Mouse (Mus musculus): ENCODE data around the gene Gipc2. TPM values are rescaled to one million over a fixed set of nuclear protein-coding genes. Genes with fewer than 3 reads are reported as not detected.
"Not testable (repeated sequence)": the region's sequence is repeated elsewhere in the genome, so short reads cannot be mapped to it uniquely, and the experiment has no call there.

Gene Gipc2
- polyA plus RNA-seq, 1 experiment from 2014 or later = 4.1 TPM

- no peak overlapping the region for H3K27ac ChIP-seq (ENCODE audit: low read length)
- no peak overlapping the region for H3K9ac ChIP-seq (replicated peaks; ENCODE audit: low read depth, low read length)
- H3K4me2 ChIP-seq (ENCODE audit: low read length) = peak overlapping the region; percentile 31; the same call in 1 of the 2 replicates
- no peaks in the 10 kb centered on the region for H3K9me3 ChIP-seq (ENCODE audit: control insufficient read depth, low read length)
- no peak overlapping the region for H3K4me3 ChIP-seq (replicated peaks; ENCODE audit: low read length)
- 0 out of 2 replicates have a peak, but pooled peaks have one; percentile 37 for ATAC-seq
- WGBS = 56% methylated on average over 29 of the region's 29 CpGs
- H3K4me1 ChIP-seq (replicated peaks; ENCODE audit: control insufficient read depth, insufficient read depth, low read length) = peaks cover 4% of the 10 kb centered on the region
- no peaks in the 10 kb centered on the region for H3K27me3 ChIP-seq (replicated peaks; ENCODE audit: control insufficient read depth, insufficient read depth, low read length)
- no peaks in the 10 kb centered on the region for H3K36me3 ChIP-seq (ENCODE audit: control insufficient read depth, insufficient read depth)
These were observed 14.1 kb downstream of the Gipc2 start for GRCm38 (mm10) chr3:152151725-152152482.

GRCm38 (mm10) chr3:152149863-152150262 lies 16.2 kb downstream of the Gipc2 start:
- ATAC-seq = no peak
- Histone ChIP-seq H3K4me1 (replicated peaks; ENCODE audit: control insufficient read depth, insufficient read depth, low read length) (no peaks in the 10 kb centered on the region), H3K4me2 (ENCODE audit: low read length) (no peak overlapping the region), H3K4me3 (replicated peaks; ENCODE audit: low read length) (no peak overlapping the region), H3K9ac (replicated peaks; ENCODE audit: low read depth, low read length) (no peak overlapping the region), H3K9me3 (ENCODE audit: control insufficient read depth, low read length) (no peaks in the 10 kb centered on the region), H3K27ac (ENCODE audit: low read length) (no peak overlapping the region), H3K27me3 (replicated peaks; ENCODE audit: control insufficient read depth, insufficient read depth, low read length) (no peaks in the 10 kb centered on the region), H3K36me3 (ENCODE audit: control insufficient read depth, insufficient read depth) (no peaks in the 10 kb centered on the region)
- WGBS = 72% methylated on average over 3 of the region's 3 CpGs

GRCm38 (mm10) chr3:152149449-152149848 lies 16.6 kb downstream of the Gipc2 start:
- H3K4me2 ChIP-seq (ENCODE audit: low read length) = no peak overlapping the region
- H3K9ac ChIP-seq (replicated peaks; ENCODE audit: low read depth, low read length) = no peak overlapping the region
- 82% methylated on average over 7 of the region's 7 CpGs for WGBS
- no peak for ATAC-seq
- no peaks in the 10 kb centered on the region for H3K9me3 ChIP-seq (ENCODE audit: control insufficient read depth, low read length)
- no peak overlapping the region for H3K27ac ChIP-seq (ENCODE audit: low read length)
- H3K4me3 ChIP-seq (replicated peaks; ENCODE audit: low read length) = no peak overlapping the region
- no peaks in the 10 kb centered on the region for H3K4me1 ChIP-seq (replicated peaks; ENCODE audit: control insufficient read depth, insufficient read depth, low read length)
- no peaks in the 10 kb centered on the region for H3K27me3 ChIP-seq (replicated peaks; ENCODE audit: control insufficient read depth, insufficient read depth, low read length)
- H3K36me3 ChIP-seq (ENCODE audit: control insufficient read depth, insufficient read depth) = no peaks in the 10 kb centered on the region

- WGBS = 75% methylated on average over 12 of the region's 12 CpGs
- ATAC-seq = no peak
- Histone ChIP-seq H3K4me3 (replicated peaks; ENCODE audit: low read length) (no peak overlapping the region), H3K27ac (ENCODE audit: low read length) (no peak overlapping the region), H3K9me3 (ENCODE audit: control insufficient read depth, low read length) (no peaks in the 10 kb centered on the region), H3K4me1 (replicated peaks; ENCODE audit: control insufficient read depth, insufficient read depth, low read length) (no peaks in the 10 kb centered on the region), H3K27me3 (replicated peaks; ENCODE audit: control insufficient read depth, insufficient read depth, low read length) (no peaks in the 10 kb centered on the region), H3K36me3 (ENCODE audit: control insufficient read depth, insufficient read depth) (no peaks in the 10 kb centered on the region), H3K9ac (replicated peaks; ENCODE audit: low read depth, low read length) (no peak overlapping the region), H3K4me2 (ENCODE audit: low read length) (no peak overlapping the region)
These were observed 18.8 kb downstream of the Gipc2 start for GRCm38 (mm10) chr3:152147085-152147831.

GRCm38 (mm10) chr3:152145186-152145585 lies 20.8 kb downstream of the Gipc2 start:
- no peaks in the 10 kb centered on the region for H3K36me3 ChIP-seq (ENCODE audit: control insufficient read depth, insufficient read depth)
- H3K9ac ChIP-seq (replicated peaks; ENCODE audit: low read depth, low read length) = no peak overlapping the region
- no peak overlapping the region for H3K27ac ChIP-seq (ENCODE audit: low read length)
- no peaks in the 10 kb centered on the region for H3K27me3 ChIP-seq (replicated peaks; ENCODE audit: control insufficient read depth, insufficient read depth, low read length)
- H3K4me2 ChIP-seq (ENCODE audit: low read length) = no peak overlapping the region
- WGBS = 83% methylated on average over 2 of the region's 2 CpGs
- no peak overlapping the region for H3K4me3 ChIP-seq (replicated peaks; ENCODE audit: low read length)
- no peaks in the 10 kb centered on the region for H3K9me3 ChIP-seq (ENCODE audit: control insufficient read depth, low read length)
- 0 out of 2 replicates have a peak, but pooled peaks have one; percentile 33 for ATAC-seq
- no peaks in the 10 kb centered on the region for H3K4me1 ChIP-seq (replicated peaks; ENCODE audit: control insufficient read depth, insufficient read depth, low read length)

- Histone ChIP-seq H3K4me3 (replicated peaks; ENCODE audit: low read length) (no peak overlapping the region), H3K36me3 (ENCODE audit: control insufficient read depth, insufficient read depth) (no peaks in the 10 kb centered on the region), H3K4me2 (ENCODE audit: low read length) (no peak overlapping the region), H3K4me1 (replicated peaks; ENCODE audit: control insufficient read depth, insufficient read depth, low read length) (no peaks in the 10 kb centered on the region), H3K9me3 (ENCODE audit: control insufficient read depth, low read length) (no peaks in the 10 kb centered on the region), H3K9ac (replicated peaks; ENCODE audit: low read depth, low read length) (no peak overlapping the region), H3K27ac (ENCODE audit: low read length) (no peak overlapping the region), H3K27me3 (replicated peaks; ENCODE audit: control insufficient read depth, insufficient read depth, low read length) (no peaks in the 10 kb centered on the region)
- WGBS = 84% methylated on average over 6 of the region's 6 CpGs
- no peak for ATAC-seq
These were observed 22.9 kb downstream of the Gipc2 start for GRCm38 (mm10) chr3:152142989-152143695.

GRCm38 (mm10) chr3:152142146-152142545 lies 23.9 kb downstream of the Gipc2 start:
- ATAC-seq = no peak
- H3K36me3 ChIP-seq (ENCODE audit: control insufficient read depth, insufficient read depth) = no peaks in the 10 kb centered on the region
- H3K27ac ChIP-seq (ENCODE audit: low read length) = no peak overlapping the region
- H3K4me1 ChIP-seq (replicated peaks; ENCODE audit: control insufficient read depth, insufficient read depth, low read length) = no peaks in the 10 kb centered on the region
- H3K4me3 ChIP-seq (replicated peaks; ENCODE audit: low read length) = no peak overlapping the region
- H3K9me3 ChIP-seq (ENCODE audit: control insufficient read depth, low read length) = no peaks in the 10 kb centered on the region
- no peaks in the 10 kb centered on the region for H3K27me3 ChIP-seq (replicated peaks; ENCODE audit: control insufficient read depth, insufficient read depth, low read length)
- 68% methylated on average over 3 of the region's 3 CpGs for WGBS
- no peak overlapping the region for H3K9ac ChIP-seq (replicated peaks; ENCODE audit: low read depth, low read length)
- no peak overlapping the region for H3K4me2 ChIP-seq (ENCODE audit: low read length)

GRCm38 (mm10) chr3:152139308-152139707 lies 26.7 kb downstream of the Gipc2 start:
- not testable (repeated sequence) for H3K9me3 ChIP-seq (ENCODE audit: control insufficient read depth, low read length); H3K27ac ChIP-seq (ENCODE audit: low read length); H3K4me3 ChIP-seq (replicated peaks; ENCODE audit: low read length); H3K27me3 ChIP-seq (replicated peaks; ENCODE audit: control insufficient read depth, insufficient read depth, low read length); H3K9ac ChIP-seq (replicated peaks; ENCODE audit: low read depth, low read length); ATAC-seq; H3K4me1 ChIP-seq (replicated peaks; ENCODE audit: control insufficient read depth, insufficient read depth, low read length); H3K36me3 ChIP-seq (ENCODE audit: control insufficient read depth, insufficient read depth); H3K4me2 ChIP-seq (ENCODE audit: low read length)
- WGBS = 87% methylated on average over 3 of the region's 3 CpGs

- H3K9me3 ChIP-seq (ENCODE audit: control insufficient read depth, low read length); H3K27me3 ChIP-seq (replicated peaks; ENCODE audit: control insufficient read depth, insufficient read depth, low read length); ATAC-seq; H3K27ac ChIP-seq (ENCODE audit: low read length); H3K9ac ChIP-seq (replicated peaks; ENCODE audit: low read depth, low read length); H3K4me2 ChIP-seq (ENCODE audit: low read length); H3K4me1 ChIP-seq (replicated peaks; ENCODE audit: control insufficient read depth, insufficient read depth, low read length); H3K4me3 ChIP-seq (replicated peaks; ENCODE audit: low read length); H3K36me3 ChIP-seq (ENCODE audit: control insufficient read depth, insufficient read depth): not testable (repeated sequence)
- WGBS = 86% methylated on average over 16 of the region's 16 CpGs
These were observed 29.9 kb downstream of the Gipc2 start for GRCm38 (mm10) chr3:152136106-152136505.
